Comparison of ENCODE assay signal across 18 mouse cellular contexts in genomic region chr8:71513018-71513754, GRCm38 (mm10). TPM values are rescaled to one million over a fixed set of nuclear protein-coding genes. Genes with fewer than 3 reads are reported as not detected.
A peak's percentile ranks its signal among the peaks of the same experiment; 100 is the strongest.
DNase-seq lines count a peak whose midpoint lies in the region; ATAC-seq and TF ChIP-seq lines count a peak whose summit lies in the region.
"Had no signal": no experiment of that assay in that cellular context is flagged by ENCODE, and none has a peak within 500 bp of the region (broad histone marks: within the 10 kb centered on the region; RNA-seq: fewer than 3 reads in every experiment).

No protein-coding gene starts in this region.

- DNase-seq in heart, adult 2 months, result no peak
- no peak for DNase-seq in heart, adult 9 months (ENCODE audit: low spot score in 2 of 2)
- no peak for DNase-seq in left cerebral cortex, adult 2 months (ENCODE audit: extremely low spot score in 1 of 2, low spot score in 2 of 2)
- DNase-seq in left cerebral cortex, postnatal 14 days (ENCODE audit: low spot score in 2 of 2), result no peak
- DNase-seq in lung, postnatal 36 days, result peak; percentile 38
- DNase-seq in layer of hippocampus, adult 9-11 months, result no peak
- DNase-seq in frontal cortex, adult 2 months (ENCODE audit: extremely low spot score in 1 of 2, low spot score in 1 of 2), result no peak
- DNase-seq: B cell, adult 2 months; cerebellum, adult 11-12 months; gastrocnemius, postnatal 25 days; liver, embryonic 13.5 days had no signal

- H3K4me1 ChIP-seq in heart, adult 2 months (ENCODE audit: control insufficient read depth, insufficient read depth, low read length), result no peaks in the 10 kb centered on the region
- peaks cover 3% of the 10 kb centered on the region for H3K4me1 ChIP-seq in embryonic facial prominence, embryonic 15.5 days

- TF ChIP-seq POLR2A in heart, adult 2 months (IDR thresholded peaks at IDR 0.05; ENCODE audit: insufficient read depth, low read depth, low read length), result no peak

- intact Hi-C loops in heart, adult 2 months (cut with DNase I), result no loop called here
- intact Hi-C loops in left cerebral cortex, adult 2 months (cut with DNase I), result no loop called here
- intact Hi-C loops in left cerebral cortex, postnatal 14 days (cut with DNase I), result no loop called here

- TF ChIP-seq EP300 in heart, adult 2 months (IDR thresholded peaks at IDR 0.05; ENCODE audit: insufficient read depth, low read depth, low read length), result no peak

- no peak overlapping the region for H3K4me2 ChIP-seq in embryonic facial prominence, embryonic 15.5 days (replicated peaks)
- H3K4me2 ChIP-seq: liver, embryonic 13.5 days had no signal

- no peak overlapping the region for H3K9ac ChIP-seq in heart, adult 2 months (ENCODE audit: low read depth, low read length)
- H3K9ac ChIP-seq in embryonic facial prominence, embryonic 15.5 days, result no peak overlapping the region
- H3K9ac ChIP-seq: liver, embryonic 13.5 days had no signal

- no peak overlapping the region for H3K4me3 ChIP-seq in heart, adult 2 months
- no peak overlapping the region for H3K4me3 ChIP-seq in left cerebral cortex, adult 2 months
- H3K4me3 ChIP-seq in embryonic facial prominence, embryonic 15.5 days (replicated peaks), result no peak overlapping the region
- H3K4me3 ChIP-seq: liver, embryonic 13.5 days; myocyte had no signal

- no peaks in the 10 kb centered on the region for H3K79me2 ChIP-seq in heart, adult 2 months (replicated peaks; ENCODE audit: control insufficient read depth, insufficient read depth, low read length)

- TF ChIP-seq CTCF in heart, adult 2 months (IDR thresholded peaks at IDR 0.05), result peak; percentile 40
- peak; percentile 6 for TF ChIP-seq CTCF in left cerebral cortex, adult 2 months (IDR thresholded peaks at IDR 0.05)

- no peaks in the 10 kb centered on the region for H3K9me3 ChIP-seq in embryonic facial prominence, embryonic 15.5 days (replicated peaks)
- H3K9me3 ChIP-seq: G1E; liver, embryonic 13.5 days had no signal

- H3K27me3 ChIP-seq in heart, adult 2 months (ENCODE audit: control insufficient read depth, insufficient read depth, low read length), result no peaks in the 10 kb centered on the region; the same call in 1 of the 2 replicates
- peaks cover 23% of the 10 kb centered on the region for H3K27me3 ChIP-seq in embryonic facial prominence, embryonic 15.5 days

- H3K36me3 ChIP-seq in heart, adult 2 months (ENCODE audit: control insufficient read depth, insufficient read depth, low read length), result no peaks in the 10 kb centered on the region
- no peaks in the 10 kb centered on the region for H3K36me3 ChIP-seq in embryonic facial prominence, embryonic 15.5 days
- H3K36me3 ChIP-seq: G1E; liver, embryonic 13.5 days had no signal

- peak; percentile 31; the same call in 1 of the 2 replicates for ATAC-seq in embryonic facial prominence, embryonic 15.5 days (ENCODE audit: insufficient number of reproducible peaks, low FRiP score, low TSS enrichment, low read depth)
- ATAC-seq: forebrain, embryonic 16.5 days; hindbrain, embryonic 16.5 days had no signal

- H3K27ac ChIP-seq in heart, adult 2 months, result no peak overlapping the region
- H3K27ac ChIP-seq in left cerebral cortex, adult 2 months, result no peak overlapping the region
- no peak overlapping the region for H3K27ac ChIP-seq in embryonic facial prominence, embryonic 15.5 days (replicated peaks)
- H3K27ac ChIP-seq: liver, embryonic 13.5 days had no signal

- WGBS in heart, adult 2 months, result 45% methylated on average over 15 of the region's 15 CpGs
- WGBS in embryonic facial prominence, embryonic 15.5 days, result 65% methylated on average over 15 of the region's 15 CpGs

RNA-seq across cellular contexts. Expression of gene Plvap, which starts 1.6 kb away (rescaled TPM):
- total RNA-seq in heart, adult 2 months (2021), result 10 to 100 TPM; 22.1 to 28.3 TPM
- 37.2 and 42.9 TPM in 2 replicates for polyA plus RNA-seq in heart, adult 2 months (2012; rRNA removed)
- 1 to 10 TPM; 8.5 to 9.1 TPM for total RNA-seq in left cerebral cortex, adult 2 months (2021)
- total RNA-seq in left cerebral cortex, postnatal 14 days (2021), result 1 to 10 TPM; 6.6 to 7.6 TPM
- polyA plus RNA-seq in embryonic facial prominence, embryonic 15.5 days (2015; fragmentation: Nextera tagmentation; extraction: Ambion mirVana), result 61.4 and 62.8 TPM in 2 replicates
- 9.7 and 13.6 TPM in 2 replicates for polyA plus RNA-seq in frontal cortex, adult 2 months (2012; rRNA removed)

RNA-seq across cellular contexts. Expression of gene Ccdc194, which starts 12.3 kb away (rescaled TPM):
- not detected for total RNA-seq in heart, adult 2 months (2021)
- 0.10 and 0.23 TPM in 2 replicates for polyA plus RNA-seq in heart, adult 2 months (2012; rRNA removed)
- not detected for total RNA-seq in left cerebral cortex, adult 2 months (2021)
- not detected for total RNA-seq in left cerebral cortex, postnatal 14 days (2021)
- polyA plus RNA-seq in embryonic facial prominence, embryonic 15.5 days (2015; fragmentation: Nextera tagmentation; extraction: Ambion mirVana), result 2.4 and 3.0 TPM in 2 replicates
- not detected in 2 replicates for polyA plus RNA-seq in frontal cortex, adult 2 months (2012; rRNA removed)
- total RNA-seq: gastrocnemius, postnatal 25 days; layer of hippocampus, adult 18-20 months; left cerebral cortex, postnatal 36 days had no signal
- polyA plus RNA-seq: forebrain, embryonic 16.5 days; G1E had no signal

RNA-seq across cellular contexts. Expression of gene Bst2, which starts 24.1 kb away (rescaled TPM):
- 10 to 100 TPM; 17.4 to 18.1 TPM for total RNA-seq in heart, adult 2 months (2021)
- polyA plus RNA-seq in heart, adult 2 months (2012; rRNA removed), result 69.8 and 85.9 TPM in 2 replicates
- total RNA-seq in left cerebral cortex, adult 2 months (2021), result 1 to 10 TPM; 3.5 to 4.0 TPM
- total RNA-seq in left cerebral cortex, postnatal 14 days (2021), result 1 to 10 TPM; 2.8 to 4.2 TPM
- 34.8 and 35.5 TPM in 2 replicates for polyA plus RNA-seq in embryonic facial prominence, embryonic 15.5 days (2015; fragmentation: Nextera tagmentation; extraction: Ambion mirVana)
- polyA plus RNA-seq in frontal cortex, adult 2 months (2012; rRNA removed), result 20.9 and 22.9 TPM in 2 replicates

RNA-seq across cellular contexts. Expression of gene Gtpbp3, which starts 25.3 kb away (rescaled TPM):
- total RNA-seq in heart, adult 2 months (2021), result 10 to 100 TPM; 16.6 to 20.5 TPM
- polyA plus RNA-seq in heart, adult 2 months (2012; rRNA removed), result 18.4 and 19.8 TPM in 2 replicates
- total RNA-seq in left cerebral cortex, adult 2 months (2021), result 10 to 100 TPM; 33.0 to 37.4 TPM
- 10 to 100 TPM; 29.8 to 30.8 TPM for total RNA-seq in left cerebral cortex, postnatal 14 days (2021)
- 15.9 and 17.3 TPM in 2 replicates for polyA plus RNA-seq in embryonic facial prominence, embryonic 15.5 days (2015; fragmentation: Nextera tagmentation; extraction: Ambion mirVana)
- 32.4 and 34.4 TPM in 2 replicates for polyA plus RNA-seq in frontal cortex, adult 2 months (2012; rRNA removed)

RNA-seq across cellular contexts. Expression of gene Ano8, which starts 27.4 kb away (rescaled TPM):
- total RNA-seq in heart, adult 2 months (2021), result 10 to 100 TPM; 15.6 to 16.3 TPM
- 15.3 and 18.4 TPM in 2 replicates for polyA plus RNA-seq in heart, adult 2 months (2012; rRNA removed)
- 10 to 100 TPM; 62.5 to 64.0 TPM for total RNA-seq in left cerebral cortex, adult 2 months (2021)
- total RNA-seq in left cerebral cortex, postnatal 14 days (2021), result 10 to 100 TPM; 68.7 to 74.9 TPM
- polyA plus RNA-seq in embryonic facial prominence, embryonic 15.5 days (2015; fragmentation: Nextera tagmentation; extraction: Ambion mirVana), result 3.0 and 3.7 TPM in 2 replicates
- polyA plus RNA-seq in frontal cortex, adult 2 months (2012; rRNA removed), result 74.5 and 77.0 TPM in 2 replicates
